Mouse (Mus musculus): ENCODE data around the gene Dguok. TPM values are rescaled to one million over a fixed set of nuclear protein-coding genes. Genes with fewer than 3 reads are reported as not detected.

Gene Dguok
- polyA plus RNA-seq, 1 experiment from 2014 or later, result 25.8 TPM

DNA sequence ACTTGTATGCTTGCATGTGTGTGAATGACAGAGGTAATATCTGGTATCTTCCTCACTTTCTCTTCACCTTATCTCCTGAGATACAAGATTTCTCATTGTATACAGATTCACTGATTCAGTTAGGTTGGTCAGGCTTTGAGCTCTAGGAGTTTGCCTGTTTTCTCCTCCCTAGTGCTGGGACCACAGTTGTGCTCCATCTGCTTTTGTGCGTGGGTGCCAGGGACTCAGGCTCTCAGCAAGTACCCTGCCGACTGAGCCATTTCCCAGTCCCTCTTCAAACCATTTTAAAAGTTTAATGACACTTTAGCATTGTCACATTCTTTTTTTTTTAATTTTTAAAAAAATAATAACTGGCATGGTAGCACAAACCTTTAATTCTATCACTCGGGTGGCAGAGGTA lies 8.4 kb upstream of the Dguok start:
- H3K4me2 ChIP-seq (ENCODE audit: low read depth, low read length), result no peak overlapping the region
- H3K27me3 ChIP-seq (ENCODE audit: insufficient read depth, low read length), result no peaks in the 10 kb centered on the region
- no peak overlapping the region for H3K4me3 ChIP-seq (ENCODE audit: low read depth, low read length)
- 60% methylated on average over 3 of the region's 3 CpGs for WGBS (ENCODE audit: insufficient replicate concordance)
- DNase-seq, result no peak
- no peak for TF ChIP-seq CTCF (IDR thresholded peaks at IDR 0.05; ENCODE audit: low read depth)
- no peak for TF ChIP-seq EP300 (IDR thresholded peaks at IDR 0.05; ENCODE audit: low read depth)
- ATAC-seq, result no peak
- H3K4me1 ChIP-seq (ENCODE audit: insufficient read depth), result no peaks in the 10 kb centered on the region
- H3K27ac ChIP-seq (ENCODE audit: low read depth), result no peak overlapping the region
- H3K9me3 ChIP-seq (ENCODE audit: low read length), result no peaks in the 10 kb centered on the region
- no peaks in the 10 kb centered on the region for H3K36me3 ChIP-seq (replicated peaks; ENCODE audit: insufficient read depth, low read length)
- no peak overlapping the region for H3K9ac ChIP-seq (replicated peaks)

DNA sequence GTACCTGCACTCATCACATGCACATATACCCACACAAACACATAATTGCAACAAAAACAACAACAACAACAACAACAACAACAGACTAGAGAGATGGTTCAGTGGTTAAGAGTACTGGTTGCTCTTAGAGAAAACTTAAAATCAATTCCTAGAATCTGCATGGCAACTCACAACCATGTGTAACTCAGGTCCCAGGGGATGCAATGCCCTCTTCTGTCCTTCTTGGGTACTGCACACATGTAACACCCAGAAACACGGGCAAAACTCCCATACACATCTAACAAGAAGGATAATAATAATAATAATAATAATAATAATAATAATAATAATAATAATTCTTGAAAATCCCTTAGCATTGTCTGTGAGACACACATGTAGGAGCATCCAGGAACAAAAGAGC lies 5.7 kb upstream of the Dguok start:
- Histone ChIP-seq H3K9me3 (ENCODE audit: low read length) (no peaks in the 10 kb centered on the region), H3K4me3 (ENCODE audit: low read depth, low read length) (no peak overlapping the region), H3K9ac (replicated peaks) (no peak overlapping the region), H3K27ac (ENCODE audit: low read depth) (no peak overlapping the region), H3K4me1 (ENCODE audit: insufficient read depth) (no peaks in the 10 kb centered on the region), H3K27me3 (ENCODE audit: insufficient read depth, low read length) (no peaks in the 10 kb centered on the region), H3K36me3 (replicated peaks; ENCODE audit: insufficient read depth, low read length) (no peaks in the 10 kb centered on the region), H3K4me2 (ENCODE audit: low read depth, low read length) (no peak overlapping the region)
- no peak for TF ChIP-seq EP300 (IDR thresholded peaks at IDR 0.05; ENCODE audit: low read depth)
- peak; percentile 88 for TF ChIP-seq CTCF (IDR thresholded peaks at IDR 0.05; ENCODE audit: low read depth)
- DNase-seq (peak; percentile 72), ATAC-seq (no peak)
- WGBS (ENCODE audit: insufficient replicate concordance), result 3% methylated on average over 1 of the region's 1 CpGs

DNA sequence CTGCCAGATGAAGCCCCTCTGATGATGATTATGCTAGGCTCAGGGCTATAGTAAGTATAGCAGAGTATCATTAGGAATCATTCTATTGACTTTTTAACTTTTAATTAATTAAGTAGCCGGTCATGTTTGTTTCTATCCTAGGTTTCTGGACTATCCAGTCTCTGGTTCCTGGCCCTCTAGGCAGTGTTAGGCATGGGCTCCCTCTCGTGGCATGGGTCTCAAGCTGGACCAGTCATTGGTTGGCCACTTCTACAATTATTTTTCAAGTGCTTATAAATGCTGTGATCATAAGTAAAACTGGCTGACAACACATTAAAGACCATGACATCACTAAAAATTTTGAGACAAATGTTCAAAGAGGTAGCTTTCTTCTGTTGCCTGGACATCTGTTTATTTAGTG lies 3.4 kb upstream of the Dguok start:
- H3K4me3 ChIP-seq (ENCODE audit: low read depth, low read length), result no peak overlapping the region
- no peaks in the 10 kb centered on the region for H3K36me3 ChIP-seq (replicated peaks; ENCODE audit: insufficient read depth, low read length)
- no peaks in the 10 kb centered on the region for H3K27me3 ChIP-seq (ENCODE audit: insufficient read depth, low read length)
- no peak overlapping the region for H3K9ac ChIP-seq (replicated peaks)
- H3K4me1 ChIP-seq (ENCODE audit: insufficient read depth), result peaks cover 8% of the 10 kb centered on the region
- H3K4me2 ChIP-seq (ENCODE audit: low read depth, low read length), result no peak overlapping the region
- WGBS (ENCODE audit: insufficient replicate concordance), result 61% methylated on average over 2 of the region's 2 CpGs
- TF ChIP-seq CTCF (IDR thresholded peaks at IDR 0.05; ENCODE audit: low read depth) (peak; percentile 14; the same call in 1 of the 2 replicates), EP300 (IDR thresholded peaks at IDR 0.05; ENCODE audit: low read depth) (no peak)
- DNase-seq (no peak), ATAC-seq (no peak)
- no peak overlapping the region for H3K27ac ChIP-seq (ENCODE audit: low read depth)
- no peaks in the 10 kb centered on the region for H3K9me3 ChIP-seq (ENCODE audit: low read length)

DNA sequence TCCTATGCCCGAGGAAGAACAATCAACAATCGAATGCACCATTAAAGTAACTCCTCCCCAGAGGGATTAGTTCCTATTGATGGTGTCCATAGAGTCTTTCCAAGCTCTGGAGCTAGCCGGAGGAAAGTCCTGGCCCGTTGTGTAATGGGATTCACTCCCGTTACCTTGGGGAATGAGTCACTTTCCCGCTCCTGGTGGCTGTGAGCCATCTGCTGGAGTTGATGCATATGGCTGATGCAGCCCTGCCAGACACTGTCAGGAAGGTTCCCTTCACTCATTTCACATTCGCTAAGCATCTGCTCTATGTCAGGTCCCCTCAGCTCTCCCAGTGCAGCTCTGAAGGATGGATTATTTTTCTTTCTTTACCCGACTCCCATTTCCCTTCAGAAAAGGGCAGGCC lies 2.7 kb upstream of the Dguok start:
- DNase-seq (no peak), ATAC-seq (no peak)
- Histone ChIP-seq H3K9ac (replicated peaks) (no peak overlapping the region), H3K4me1 (ENCODE audit: insufficient read depth) (peaks cover 10% of the 10 kb centered on the region), H3K27me3 (ENCODE audit: insufficient read depth, low read length) (no peaks in the 10 kb centered on the region), H3K27ac (ENCODE audit: low read depth) (no peak overlapping the region), H3K9me3 (ENCODE audit: low read length) (no peaks in the 10 kb centered on the region), H3K4me3 (ENCODE audit: low read depth, low read length) (no peak overlapping the region), H3K36me3 (replicated peaks; ENCODE audit: insufficient read depth, low read length) (no peaks in the 10 kb centered on the region), H3K4me2 (ENCODE audit: low read depth, low read length) (no peak overlapping the region)
- 45% methylated on average over 8 of the region's 8 CpGs for WGBS (ENCODE audit: insufficient replicate concordance)
- TF ChIP-seq EP300 (IDR thresholded peaks at IDR 0.05; ENCODE audit: low read depth) (no peak), CTCF (IDR thresholded peaks at IDR 0.05; ENCODE audit: low read depth) (peak; percentile 38)

DNA sequence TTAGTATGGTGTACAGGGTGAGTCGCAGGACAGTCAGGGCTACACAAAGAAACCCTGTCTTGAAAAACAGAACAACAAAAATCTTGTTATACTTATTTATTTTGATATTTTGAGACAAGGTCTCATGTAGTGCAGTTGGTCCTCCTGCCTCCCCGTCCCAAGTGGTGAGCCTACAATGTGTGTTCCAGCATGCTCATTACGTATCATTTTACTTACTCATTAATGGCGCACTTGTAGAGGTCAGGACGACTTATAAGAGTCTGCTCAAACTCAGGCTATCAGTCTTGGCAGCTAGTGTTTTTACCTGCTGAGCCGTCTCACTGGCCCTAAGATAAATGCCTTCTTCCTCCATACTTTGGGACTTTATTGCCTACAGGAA lies 388 bp upstream of the Dguok start:
- no peaks in the 10 kb centered on the region for H3K27me3 ChIP-seq (ENCODE audit: insufficient read depth, low read length)
- ATAC-seq (peak; percentile 5; the same call in 1 of the 2 replicates), DNase-seq (no peak)
- peaks cover 13% of the 10 kb centered on the region for H3K4me1 ChIP-seq (ENCODE audit: insufficient read depth)
- no peaks in the 10 kb centered on the region for H3K36me3 ChIP-seq (replicated peaks; ENCODE audit: insufficient read depth, low read length)
- peak overlapping the region; percentile 84 for H3K4me2 ChIP-seq (ENCODE audit: low read depth, low read length)
- peak overlapping the region; percentile 67 for H3K4me3 ChIP-seq (ENCODE audit: low read depth, low read length)
- H3K27ac ChIP-seq (ENCODE audit: low read depth), result peak overlapping the region; percentile 96
- H3K9ac ChIP-seq (replicated peaks), result peak overlapping the region; percentile 36
- H3K9me3 ChIP-seq (ENCODE audit: low read length), result no peaks in the 10 kb centered on the region
- TF ChIP-seq CTCF (IDR thresholded peaks at IDR 0.05; ENCODE audit: low read depth) (no peak), EP300 (IDR thresholded peaks at IDR 0.05; ENCODE audit: low read depth) (no peak)
- WGBS (ENCODE audit: insufficient replicate concordance), result 19% methylated on average over 6 of the region's 6 CpGs

DNA sequence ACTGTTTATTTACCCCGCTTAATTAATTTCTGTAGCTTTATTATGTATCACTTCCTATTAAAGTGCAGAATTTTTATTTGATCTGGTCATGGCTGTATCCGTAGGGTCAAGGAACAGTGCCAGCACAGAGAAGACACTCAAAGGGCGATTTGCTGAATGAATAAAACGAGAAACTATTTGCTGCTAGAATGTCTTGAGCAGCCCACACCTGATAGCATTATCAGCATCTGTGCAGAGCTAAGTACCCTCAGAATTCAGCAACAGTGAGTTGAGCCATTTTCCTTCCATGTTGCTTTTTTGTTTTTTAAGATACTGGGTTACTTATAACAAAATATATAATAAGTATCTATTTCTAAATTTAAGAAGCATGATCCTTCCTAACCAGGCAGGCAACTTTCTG lies 1.2 kb downstream of the Dguok start:
- no peak for ATAC-seq
- Histone ChIP-seq H3K36me3 (replicated peaks; ENCODE audit: insufficient read depth, low read length) (no peaks in the 10 kb centered on the region), H3K9ac (replicated peaks) (0 out of 2 replicates have a peak overlapping the region, but pooled peaks have one; percentile 73), H3K27me3 (ENCODE audit: insufficient read depth, low read length) (no peaks in the 10 kb centered on the region), H3K4me2 (ENCODE audit: low read depth, low read length) (peak overlapping the region; percentile 84), H3K4me3 (ENCODE audit: low read depth, low read length) (peak overlapping the region; percentile 67; the same call in 1 of the 2 replicates), H3K4me1 (ENCODE audit: insufficient read depth) (peaks cover 13% of the 10 kb centered on the region), H3K27ac (ENCODE audit: low read depth) (peak overlapping the region; percentile 96), H3K9me3 (ENCODE audit: low read length) (no peaks in the 10 kb centered on the region)
- no peak for TF ChIP-seq CTCF (IDR thresholded peaks at IDR 0.05; ENCODE audit: low read depth)
- TF ChIP-seq EP300 (IDR thresholded peaks at IDR 0.05; ENCODE audit: low read depth), result no peak
- DNase-seq, result no peak
- WGBS (ENCODE audit: insufficient replicate concordance), result 63% methylated on average over 4 of the region's 4 CpGs

DNA sequence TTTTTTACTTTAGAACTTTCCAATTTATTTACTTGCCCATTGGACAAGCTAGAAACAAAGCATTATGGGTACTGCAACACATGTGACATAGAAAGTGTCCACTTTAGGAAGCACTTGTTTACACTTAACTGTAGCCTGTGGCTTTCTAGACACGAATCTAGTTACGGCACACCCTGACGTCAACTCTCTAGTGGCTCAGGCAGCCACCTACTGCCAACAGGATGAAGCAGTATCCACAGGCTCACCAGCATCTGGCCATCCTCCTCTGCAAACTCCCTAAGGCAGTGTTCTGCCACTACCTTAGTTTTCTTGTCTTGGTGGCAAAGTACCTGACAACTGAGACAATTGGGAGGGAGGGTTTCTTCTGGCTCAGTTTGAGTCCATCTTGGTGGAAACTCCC lies 3.4 kb downstream of the Dguok start:
- Histone ChIP-seq H3K36me3 (replicated peaks; ENCODE audit: insufficient read depth, low read length) (no peaks in the 10 kb centered on the region), H3K4me1 (ENCODE audit: insufficient read depth) (peaks cover 13% of the 10 kb centered on the region), H3K4me3 (ENCODE audit: low read depth, low read length) (no peak overlapping the region), H3K4me2 (ENCODE audit: low read depth, low read length) (no peak overlapping the region), H3K9me3 (ENCODE audit: low read length) (no peaks in the 10 kb centered on the region), H3K27me3 (ENCODE audit: insufficient read depth, low read length) (no peaks in the 10 kb centered on the region), H3K9ac (replicated peaks) (no peak overlapping the region), H3K27ac (ENCODE audit: low read depth) (no peak overlapping the region)
- no peak for ATAC-seq
- TF ChIP-seq EP300 (IDR thresholded peaks at IDR 0.05; ENCODE audit: low read depth) (no peak), CTCF (IDR thresholded peaks at IDR 0.05; ENCODE audit: low read depth) (no peak)
- WGBS (ENCODE audit: insufficient replicate concordance), result 54% methylated on average over 3 of the region's 3 CpGs
- DNase-seq, result no peak

Measured in liver, postnatal 0 days (tissue).